Mouse (Mus musculus): Measurements from ENCODE around the gene Mrpl50. TPM values are rescaled to one million over a fixed set of nuclear protein-coding genes. Genes with fewer than 3 reads are reported as not detected.
A peak's percentile ranks its signal among the peaks of the same experiment; 100 is the strongest.

Mrpl50 gene
- 69.5 and 81.7 TPM in 2 replicates for polyA plus RNA-seq (2016; fragmentation: Nextera tagmentation; extraction: Ambion mirVana)

- DNase-seq (ENCODE audit: low spot score) = peak; percentile 99
- WGBS = under 1% methylated on average over 41 of the region's 41 CpGs
- peaks cover 9% of the 10 kb centered on the region; the same call in 1 of the 2 replicates for H3K4me1 ChIP-seq
- H3K27ac ChIP-seq = peak within 1 kb of the TSS; percentile 89
- peak within 1 kb of the TSS; percentile 77 for H3K4me3 ChIP-seq
- no peaks in the 10 kb centered on the region for H3K9me3 ChIP-seq
- peaks cover 38% of the 10 kb centered on the region for H3K36me3 ChIP-seq
- H3K27me3 ChIP-seq (ENCODE audit: insufficient read depth, poor library complexity, severe bottlenecking) = no peaks in the 10 kb centered on the region
These were observed at the start of gene Mrpl50, which contains the start of gene Zfp189 for GRCm38 (mm10) chr4:49520572-49521340. Gene Mrpl50 (minus strand): TSS chr4:49521093. Gene Zfp189 (plus strand): TSS chr4:49521176.

- Histone ChIP-seq H3K4me3 (no peak overlapping the region), H3K4me1 (no peaks in the 10 kb centered on the region), H3K27ac (no peak overlapping the region), H3K36me3 (no peaks in the 10 kb centered on the region), H3K9me3 (no peaks in the 10 kb centered on the region), H3K27me3 (ENCODE audit: insufficient read depth, poor library complexity, severe bottlenecking) (0 out of 2 replicates have a peak, but pooled peaks cover 3% of the 10 kb centered on the region)
- no peak for DNase-seq (ENCODE audit: low spot score)
- 22% methylated on average over 3 of the region's 3 CpGs for WGBS
These were observed 46.7 kb upstream of the Mrpl50 start for GRCm38 (mm10) chr4:49567613-49568012.

- H3K4me1 ChIP-seq = 0 out of 2 replicates have a peak, but pooled peaks cover 4% of the 10 kb centered on the region
- no peak overlapping the region for H3K4me3 ChIP-seq
- 67% methylated on average over 20 of the region's 20 CpGs for WGBS
- H3K36me3 ChIP-seq = no peaks in the 10 kb centered on the region
- H3K27ac ChIP-seq = no peak overlapping the region
- DNase-seq (ENCODE audit: low spot score) = no peak
- H3K9me3 ChIP-seq = no peaks in the 10 kb centered on the region
- H3K27me3 ChIP-seq (ENCODE audit: insufficient read depth, poor library complexity, severe bottlenecking) = no peaks in the 10 kb centered on the region
These were observed 39.3 kb upstream of the Mrpl50 start for GRCm38 (mm10) chr4:49559915-49560772.

GRCm38 (mm10) chr4:49558181-49558580 is 37.3 kb upstream of the Mrpl50 start:
- no peak for DNase-seq (ENCODE audit: low spot score)
- H3K36me3 ChIP-seq = no peaks in the 10 kb centered on the region
- H3K4me3 ChIP-seq = no peak overlapping the region
- WGBS = 50% methylated on average over 2 of the region's 2 CpGs
- H3K4me1 ChIP-seq = 0 out of 2 replicates have a peak, but pooled peaks cover 4% of the 10 kb centered on the region
- no peak overlapping the region for H3K27ac ChIP-seq
- H3K27me3 ChIP-seq (ENCODE audit: insufficient read depth, poor library complexity, severe bottlenecking) = no peaks in the 10 kb centered on the region
- no peaks in the 10 kb centered on the region for H3K9me3 ChIP-seq

GRCm38 (mm10) chr4:49557375-49557774 is 36.5 kb upstream of the Mrpl50 start:
- no peak for DNase-seq (ENCODE audit: low spot score)
- Histone ChIP-seq H3K27me3 (ENCODE audit: insufficient read depth, poor library complexity, severe bottlenecking) (no peaks in the 10 kb centered on the region), H3K9me3 (no peaks in the 10 kb centered on the region), H3K27ac (no peak overlapping the region), H3K4me3 (no peak overlapping the region), H3K4me1 (0 out of 2 replicates have a peak, but pooled peaks cover 4% of the 10 kb centered on the region), H3K36me3 (no peaks in the 10 kb centered on the region)
- 90% methylated on average over 7 of the region's 7 CpGs for WGBS

GRCm38 (mm10) chr4:49553380-49553779 is 32.5 kb upstream of the Mrpl50 start:
- H3K4me3 ChIP-seq = no peak overlapping the region
- no peaks in the 10 kb centered on the region for H3K36me3 ChIP-seq
- no peak for DNase-seq (ENCODE audit: low spot score)
- WGBS = 85% methylated on average over 5 of the region's 5 CpGs
- H3K4me1 ChIP-seq = no peaks in the 10 kb centered on the region
- no peak overlapping the region for H3K27ac ChIP-seq
- no peaks in the 10 kb centered on the region for H3K9me3 ChIP-seq
- no peaks in the 10 kb centered on the region for H3K27me3 ChIP-seq (ENCODE audit: insufficient read depth, poor library complexity, severe bottlenecking)

- 38% methylated on average over 3 of the region's 3 CpGs for WGBS
- no peaks in the 10 kb centered on the region for H3K4me1 ChIP-seq
These were observed 28.5 kb upstream of the Mrpl50 start, which contains the start of gene Aldob for GRCm38 (mm10) chr4:49549383-49549782. Gene Aldob (minus strand): TSS chr4:49549546.

GRCm38 (mm10) chr4:49547544-49548219 is 26.8 kb upstream of the Mrpl50 start:
- Histone ChIP-seq H3K27me3 (ENCODE audit: insufficient read depth, poor library complexity, severe bottlenecking) (no peaks in the 10 kb centered on the region), H3K9me3 (no peaks in the 10 kb centered on the region), H3K36me3 (no peaks in the 10 kb centered on the region), H3K4me3 (no peak overlapping the region), H3K27ac (no peak overlapping the region), H3K4me1 (no peaks in the 10 kb centered on the region)
- 78% methylated on average over 7 of the region's 7 CpGs for WGBS
- DNase-seq (ENCODE audit: low spot score) = no peak

More at GRCm38 (mm10) chr4:49549383-49549782, 28.5 kb upstream of the Mrpl50 start, which contains the start of gene Aldob:
- H3K4me3 ChIP-seq = no peak within 1 kb of the TSS
- H3K9me3 ChIP-seq = no peaks in the 10 kb centered on the region
- H3K27ac ChIP-seq = no peak within 1 kb of the TSS
- no peaks in the 10 kb centered on the region for H3K36me3 ChIP-seq
- DNase-seq (ENCODE audit: low spot score) = no peak
- no peaks in the 10 kb centered on the region for H3K27me3 ChIP-seq (ENCODE audit: insufficient read depth, poor library complexity, severe bottlenecking)

- Histone ChIP-seq H3K9me3 (no peaks in the 10 kb centered on the region), H3K4me3 (no peak overlapping the region), H3K27me3 (ENCODE audit: insufficient read depth, poor library complexity, severe bottlenecking) (no peaks in the 10 kb centered on the region), H3K36me3 (no peaks in the 10 kb centered on the region), H3K4me1 (no peaks in the 10 kb centered on the region), H3K27ac (no peak overlapping the region)
- 76% methylated on average over 6 of the region's 6 CpGs for WGBS
- no peak for DNase-seq (ENCODE audit: low spot score)
These were observed 26.1 kb upstream of the Mrpl50 start for GRCm38 (mm10) chr4:49546873-49547543.

GRCm38 (mm10) chr4:49546026-49546425 is 25.1 kb upstream of the Mrpl50 start:
- no peak overlapping the region for H3K27ac ChIP-seq
- 0 out of 2 replicates have a peak, but pooled peaks cover 2% of the 10 kb centered on the region for H3K4me1 ChIP-seq
- H3K27me3 ChIP-seq (ENCODE audit: insufficient read depth, poor library complexity, severe bottlenecking) = no peaks in the 10 kb centered on the region
- no peaks in the 10 kb centered on the region for H3K36me3 ChIP-seq
- DNase-seq (ENCODE audit: low spot score) = no peak
- no peaks in the 10 kb centered on the region for H3K9me3 ChIP-seq
- 78% methylated on average over 2 of the region's 2 CpGs for WGBS
- no peak overlapping the region for H3K4me3 ChIP-seq

GRCm38 (mm10) chr4:49540966-49541365 is 20.1 kb upstream of the Mrpl50 start:
- Histone ChIP-seq H3K27me3 (ENCODE audit: insufficient read depth, poor library complexity, severe bottlenecking) (no peaks in the 10 kb centered on the region), H3K4me1 (0 out of 2 replicates have a peak, but pooled peaks cover 4% of the 10 kb centered on the region), H3K36me3 (no peaks in the 10 kb centered on the region), H3K27ac (no peak overlapping the region), H3K9me3 (no peaks in the 10 kb centered on the region), H3K4me3 (no peak overlapping the region)
- 68% methylated on average over 3 of the region's 3 CpGs for WGBS
- no peak for DNase-seq (ENCODE audit: low spot score)

GRCm38 (mm10) chr4:49539665-49540064 is 18.8 kb upstream of the Mrpl50 start:
- Histone ChIP-seq H3K4me3 (no peak overlapping the region), H3K9me3 (no peaks in the 10 kb centered on the region), H3K4me1 (0 out of 2 replicates have a peak, but pooled peaks cover 4% of the 10 kb centered on the region), H3K27me3 (ENCODE audit: insufficient read depth, poor library complexity, severe bottlenecking) (no peaks in the 10 kb centered on the region), H3K36me3 (no peaks in the 10 kb centered on the region), H3K27ac (no peak overlapping the region)
- DNase-seq (ENCODE audit: low spot score) = no peak
- WGBS = 58% methylated on average over 6 of the region's 6 CpGs

Data from heart, embryonic 10.5 days (tissue).